Mouse (Mus musculus) adipocyte (in vitro differentiated cells): Measurements from ENCODE around the gene Kctd21.

Experiments
- DNase-seq: peaks from one replicate; pipeline ENCODE4 v3.0.0-alpha.2; 2016; ENCODE audit warnings: low spot score

Kctd21 gene

DNA sequence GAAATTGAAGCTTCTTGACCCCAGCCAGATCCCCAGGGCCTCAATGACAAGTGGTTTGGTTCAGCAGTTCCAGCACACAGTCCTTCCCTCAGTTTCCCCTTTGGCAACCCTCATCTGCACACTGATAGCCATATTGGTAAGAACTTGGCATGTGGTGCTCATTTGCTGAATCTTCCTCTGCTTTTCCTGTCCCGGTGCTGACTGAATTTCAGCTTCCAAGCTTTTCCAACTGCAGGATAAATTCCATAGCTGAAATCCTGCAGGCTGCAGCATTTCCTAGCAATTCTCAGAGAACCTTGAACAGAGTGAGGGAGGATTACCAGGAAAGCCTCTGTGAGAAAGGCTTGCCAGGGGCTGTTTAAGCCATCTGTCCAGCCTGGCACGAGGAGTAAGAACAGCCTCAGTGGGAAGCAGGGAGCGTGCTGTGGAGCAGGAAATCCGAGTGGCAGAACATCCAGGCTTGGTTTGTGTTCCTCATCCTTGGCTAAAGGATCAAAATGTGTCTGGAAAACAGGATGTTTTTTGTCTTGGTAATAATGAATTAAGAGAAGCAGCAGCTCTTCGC is 54.8 kb downstream of the Kctd21 start:
- peak; percentile 49 for DNase-seq

DNA sequence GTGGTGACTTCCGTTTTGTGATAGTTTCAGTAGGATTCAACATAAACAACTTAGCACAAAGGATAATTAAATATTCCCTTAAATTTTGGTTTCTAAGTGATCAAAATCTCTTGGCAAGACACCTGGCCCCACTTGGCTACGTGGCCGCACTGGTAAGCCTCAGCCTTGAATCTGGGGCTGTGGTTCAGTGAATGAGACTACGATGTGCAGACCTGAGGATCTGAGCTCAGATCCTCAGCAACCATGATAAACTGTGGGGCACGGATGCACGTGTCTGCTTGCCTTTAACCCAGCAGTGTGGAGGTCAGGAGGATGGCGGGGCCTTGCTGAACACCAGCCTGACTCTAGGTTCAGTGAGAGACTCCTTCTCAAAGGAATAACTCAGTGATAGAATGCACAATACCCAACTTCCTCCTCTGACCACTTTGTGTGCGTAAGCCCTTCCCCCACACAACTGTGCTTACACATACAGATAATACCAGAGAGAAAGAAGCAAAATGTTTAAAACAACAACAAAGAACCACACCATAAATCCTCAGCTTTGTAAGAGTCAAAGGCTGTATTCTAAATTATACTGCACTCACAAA is 55.5 kb downstream of the Kctd21 start:
- DNase-seq, result no peak

DNA sequence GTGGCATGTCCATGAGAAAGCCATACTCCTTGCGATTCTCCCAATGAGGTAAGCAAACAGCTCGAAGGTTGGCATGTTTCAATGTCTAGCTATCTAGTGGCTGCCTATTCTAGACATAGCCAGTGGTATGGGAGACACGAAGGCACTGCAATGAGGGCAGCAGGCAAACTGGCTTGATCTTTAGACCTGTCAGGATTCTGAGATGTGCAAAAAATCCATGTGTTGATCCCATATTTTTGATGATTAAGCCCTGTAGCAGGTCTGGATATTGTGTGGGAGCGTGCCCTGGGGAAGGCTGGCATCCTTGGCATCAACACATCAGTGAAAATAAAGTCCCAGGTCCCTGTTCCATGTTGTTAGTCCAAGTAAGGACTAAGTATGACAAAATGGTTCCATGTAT is 56.4 kb downstream of the Kctd21 start:
- DNase-seq, result no peak

DNA sequence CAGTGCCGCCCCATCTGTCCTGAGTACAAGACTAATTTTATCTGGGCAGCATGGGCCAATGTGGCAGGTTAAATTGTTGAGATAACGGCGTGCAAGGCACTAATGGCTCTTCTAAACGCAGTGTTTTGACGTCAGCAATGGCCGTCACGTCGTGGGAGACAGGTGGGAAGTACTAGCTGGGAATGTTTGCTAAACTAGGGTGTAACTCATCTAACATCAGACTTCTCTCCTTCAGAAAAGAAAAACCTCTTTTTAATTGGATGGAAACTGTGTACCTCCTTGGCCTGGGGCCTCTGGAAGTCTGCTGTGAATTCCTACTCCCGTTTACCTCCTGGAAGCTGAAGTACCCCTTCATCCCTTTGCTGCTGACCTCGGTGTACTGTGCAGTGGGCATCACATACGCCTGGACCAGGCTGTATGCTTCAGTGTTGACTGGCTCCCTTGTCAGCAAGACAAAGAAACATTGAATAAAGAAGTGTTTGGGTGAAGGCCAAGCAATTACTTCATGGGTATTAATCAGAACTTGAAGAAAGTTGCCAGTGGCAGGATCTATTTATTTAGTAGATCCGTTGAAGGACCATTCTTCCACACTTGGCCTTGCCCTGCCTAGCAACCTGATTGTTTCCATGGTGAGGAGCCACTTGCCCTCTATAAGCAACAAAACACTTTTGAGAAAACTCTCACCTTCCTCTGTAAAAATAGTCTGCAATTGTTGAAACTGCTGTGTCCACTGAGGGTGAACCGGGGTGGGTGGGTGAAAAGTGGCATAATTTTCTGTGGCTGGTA is 59.4 kb downstream of the Kctd21 start:
- DNase-seq, result no peak

DNA sequence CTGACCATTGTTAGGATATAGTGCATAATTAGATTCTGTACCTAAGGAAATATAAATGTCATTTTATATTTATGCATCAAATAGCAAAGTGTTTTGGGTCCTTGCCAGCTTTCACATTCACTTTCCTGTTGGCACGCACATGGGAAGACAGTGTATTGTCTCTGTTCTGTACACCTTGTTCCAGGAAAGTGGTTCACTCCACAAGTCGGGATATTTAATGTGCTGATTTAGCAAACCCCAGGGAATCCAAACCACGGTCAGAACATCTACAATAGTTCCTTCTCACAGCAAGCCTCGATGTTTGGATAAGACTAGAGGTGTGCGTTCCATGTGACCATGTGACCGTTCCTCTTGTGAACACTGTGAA is 59.9 kb downstream of the Kctd21 start:
- DNase-seq, result no peak

DNA sequence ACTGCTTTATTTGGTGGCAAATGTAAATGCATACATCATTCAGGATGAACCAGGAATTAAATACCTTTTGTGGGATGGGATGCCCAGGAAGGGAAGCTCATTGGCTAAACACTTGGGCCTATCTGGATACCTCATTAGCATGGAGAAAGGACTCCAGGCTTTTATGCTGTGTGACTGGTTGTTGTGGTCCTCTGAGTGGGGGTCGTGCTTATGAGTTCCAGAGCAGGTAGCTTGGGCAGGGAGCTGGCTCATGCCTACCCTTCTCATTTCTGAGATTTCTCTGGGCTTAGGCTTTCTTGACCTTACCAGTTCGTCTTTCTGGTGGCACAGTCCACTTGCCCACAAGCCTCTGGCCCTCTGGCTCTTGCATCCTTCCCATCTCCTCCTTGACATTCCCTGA is 62.2 kb downstream of the Kctd21 start:
- DNase-seq, result no peak

DNA sequence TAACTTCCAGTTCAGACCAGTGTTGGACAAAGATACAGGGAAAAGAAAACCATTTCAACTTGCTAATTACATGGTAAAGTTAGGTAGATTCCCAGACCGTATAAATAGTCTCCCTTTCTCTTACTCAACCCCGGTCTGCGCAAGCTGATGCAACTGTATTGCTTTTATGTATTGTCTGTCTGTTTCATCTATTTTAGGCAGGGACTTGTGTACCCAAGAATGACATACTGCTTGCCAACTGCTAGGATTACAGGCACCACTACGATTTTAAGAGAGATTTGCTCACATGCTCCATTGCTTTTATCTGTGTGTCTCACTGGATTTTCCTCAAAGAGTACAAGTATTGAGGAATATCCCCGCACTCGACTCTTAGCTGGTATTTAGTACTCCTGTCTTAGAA is 66.8 kb downstream of the Kctd21 start:
- DNase-seq, result no peak
